Mouse (Mus musculus): ENCODE measurements around the gene Ror1. TPM values are rescaled to one million over a fixed set of nuclear protein-coding genes. Genes with fewer than 3 reads are reported as not detected.
A peak's percentile ranks its signal among the peaks of the same experiment; 100 is the strongest.

The Ror1 gene
- total and polyA plus RNA-seq, 2 experiments from 2014 or later: 10.3 to 17.5 TPM

GRCm38 (mm10) chr4:100407261-100407874, 311.8 kb downstream of the Ror1 start:
- Histone ChIP-seq H3K4me3 (ENCODE audit: low read depth, low read length) (no peak overlapping the region), H3K9ac (replicated peaks; ENCODE audit: low read depth, low read length) (0 out of 2 replicates have a peak overlapping the region, but pooled peaks have one; percentile 6), H3K4me1 (ENCODE audit: control insufficient read depth, insufficient read depth) (0 out of 2 replicates have a peak, but pooled peaks cover 6% of the 10 kb centered on the region), H3K27ac (ENCODE audit: low read depth) (0 out of 2 replicates have a peak overlapping the region, but pooled peaks have one; percentile 28), H3K9me3 (replicated peaks; ENCODE audit: control insufficient read depth, low read length) (no peaks in the 10 kb centered on the region), H3K4me2 (ENCODE audit: low read depth, low read length) (no peak overlapping the region), H3K36me3 (replicated peaks; ENCODE audit: control insufficient read depth, insufficient read depth, low read length) (peaks cover 6% of the 10 kb centered on the region; the same call in 1 of the 2 replicates), H3K27me3 (ENCODE audit: control insufficient read depth, insufficient read depth, low read length) (no peaks in the 10 kb centered on the region)
- no peak for ATAC-seq (ENCODE audit: insufficient read depth, low read depth)
- DNase-seq (ENCODE audit: low spot score): peak; percentile 50
- WGBS: 29% methylated on average over 9 of the region's 9 CpGs
- peak; percentile 84 for TF ChIP-seq CTCF (IDR thresholded peaks at IDR 0.05; ENCODE audit: low read depth)
- TF ChIP-seq EP300 (IDR thresholded peaks at IDR 0.05; ENCODE audit: low read depth): no peak

GRCm38 (mm10) chr4:100409521-100409920, 313.9 kb downstream of the Ror1 start:
- ATAC-seq (ENCODE audit: insufficient read depth, low read depth): no peak

GRCm38 (mm10) chr4:100411841-100412539, 316.4 kb downstream of the Ror1 start:
- Histone ChIP-seq H3K27me3 (ENCODE audit: control insufficient read depth, insufficient read depth, low read length) (no peaks in the 10 kb centered on the region), H3K4me3 (ENCODE audit: low read depth, low read length) (no peak overlapping the region), H3K9ac (replicated peaks; ENCODE audit: low read depth, low read length) (no peak overlapping the region), H3K36me3 (replicated peaks; ENCODE audit: control insufficient read depth, insufficient read depth, low read length) (peaks cover 11% of the 10 kb centered on the region; the same call in 1 of the 2 replicates), H3K4me1 (ENCODE audit: control insufficient read depth, insufficient read depth) (no peaks in the 10 kb centered on the region), H3K27ac (ENCODE audit: low read depth) (no peak overlapping the region), H3K4me2 (ENCODE audit: low read depth, low read length) (no peak overlapping the region), H3K9me3 (replicated peaks; ENCODE audit: control insufficient read depth, low read length) (no peaks in the 10 kb centered on the region)
- ATAC-seq (ENCODE audit: insufficient read depth, low read depth) (no peak), DNase-seq (ENCODE audit: low spot score) (no peak)
- TF ChIP-seq CTCF (IDR thresholded peaks at IDR 0.05; ENCODE audit: low read depth) (no peak), EP300 (IDR thresholded peaks at IDR 0.05; ENCODE audit: low read depth) (no peak)
- WGBS: 76% methylated on average over 13 of the region's 13 CpGs

More at GRCm38 (mm10) chr4:100409521-100409920, 313.9 kb downstream of the Ror1 start:
- Histone ChIP-seq H3K4me1 (ENCODE audit: control insufficient read depth, insufficient read depth) (0 out of 2 replicates have a peak, but pooled peaks cover 6% of the 10 kb centered on the region), H3K9me3 (replicated peaks; ENCODE audit: control insufficient read depth, low read length) (no peaks in the 10 kb centered on the region), H3K4me3 (ENCODE audit: low read depth, low read length) (no peak overlapping the region), H3K4me2 (ENCODE audit: low read depth, low read length) (no peak overlapping the region), H3K27ac (ENCODE audit: low read depth) (no peak overlapping the region), H3K27me3 (ENCODE audit: control insufficient read depth, insufficient read depth, low read length) (no peaks in the 10 kb centered on the region), H3K9ac (replicated peaks; ENCODE audit: low read depth, low read length) (no peak overlapping the region), H3K36me3 (replicated peaks; ENCODE audit: control insufficient read depth, insufficient read depth, low read length) (peaks cover 10% of the 10 kb centered on the region; the same call in 1 of the 2 replicates)
- TF ChIP-seq CTCF (IDR thresholded peaks at IDR 0.05; ENCODE audit: low read depth) (no peak), EP300 (IDR thresholded peaks at IDR 0.05; ENCODE audit: low read depth) (no peak)
- no peak for DNase-seq (ENCODE audit: low spot score)
- 72% methylated on average over 8 of the region's 8 CpGs for WGBS

GRCm38 (mm10) chr4:100422756-100423155, 327.2 kb downstream of the Ror1 start:
- Histone ChIP-seq H3K27ac (ENCODE audit: low read depth) (no peak overlapping the region), H3K36me3 (replicated peaks; ENCODE audit: control insufficient read depth, insufficient read depth, low read length) (peaks cover 8% of the 10 kb centered on the region), H3K4me3 (ENCODE audit: low read depth, low read length) (no peak overlapping the region), H3K27me3 (ENCODE audit: control insufficient read depth, insufficient read depth, low read length) (no peaks in the 10 kb centered on the region), H3K4me1 (ENCODE audit: control insufficient read depth, insufficient read depth) (no peaks in the 10 kb centered on the region), H3K4me2 (ENCODE audit: low read depth, low read length) (no peak overlapping the region), H3K9ac (replicated peaks; ENCODE audit: low read depth, low read length) (no peak overlapping the region), H3K9me3 (replicated peaks; ENCODE audit: control insufficient read depth, low read length) (no peaks in the 10 kb centered on the region)
- WGBS: 30% methylated on average over 3 of the region's 3 CpGs
- ATAC-seq (ENCODE audit: insufficient read depth, low read depth) (no peak), DNase-seq (ENCODE audit: low spot score) (no peak)
- TF ChIP-seq EP300 (IDR thresholded peaks at IDR 0.05; ENCODE audit: low read depth) (no peak), CTCF (IDR thresholded peaks at IDR 0.05; ENCODE audit: low read depth) (no peak)

GRCm38 (mm10) chr4:100426101-100426500, 330.5 kb downstream of the Ror1 start:
- Histone ChIP-seq H3K9ac (replicated peaks; ENCODE audit: low read depth, low read length) (no peak overlapping the region), H3K27ac (ENCODE audit: low read depth) (no peak overlapping the region), H3K9me3 (replicated peaks; ENCODE audit: control insufficient read depth, low read length) (no peaks in the 10 kb centered on the region), H3K4me2 (ENCODE audit: low read depth, low read length) (no peak overlapping the region), H3K36me3 (replicated peaks; ENCODE audit: control insufficient read depth, insufficient read depth, low read length) (peaks cover 11% of the 10 kb centered on the region), H3K4me1 (ENCODE audit: control insufficient read depth, insufficient read depth) (no peaks in the 10 kb centered on the region), H3K27me3 (ENCODE audit: control insufficient read depth, insufficient read depth, low read length) (no peaks in the 10 kb centered on the region), H3K4me3 (ENCODE audit: low read depth, low read length) (no peak overlapping the region)
- DNase-seq (ENCODE audit: low spot score): no peak
- no peak for ATAC-seq (ENCODE audit: insufficient read depth, low read depth)
- WGBS: 82% methylated on average over 1 of the region's 1 CpGs
- TF ChIP-seq EP300 (IDR thresholded peaks at IDR 0.05; ENCODE audit: low read depth): no peak
- no peak for TF ChIP-seq CTCF (IDR thresholded peaks at IDR 0.05; ENCODE audit: low read depth)
